Mouse (Mus musculus) liver, embryonic 11.5 days (tissue): ENCODE measurements around the gene Ano2. TPM values are rescaled to one million over a fixed set of nuclear protein-coding genes. Genes with fewer than 3 reads are reported as not detected.

Experiments
- ATAC-seq: fragments of 200-750 bp; cut with Nextera tagmentation; replicated peaks from 2 replicates; pipeline ENCODE4 v1.8.0; 2017; ENCODE audit warnings: moderate number of reproducible peaks, mild to moderate bottlenecking, moderate TSS enrichment, moderate library complexity; ENCODE audit not compliant: low FRiP score
- DNase-seq: peaks from one replicate; pipeline ENCODE4 v3.0.0-alpha.2; 2017; ENCODE audit warnings: low spot score
- H3K27ac ChIP-seq: fragments of 300-500 bp; sonication (generic); 2 replicates; pipeline ENCODE4 v1.5.1; 2014; ENCODE audit warnings: mild to moderate bottlenecking, low read depth, low read length, control low read depth
- H3K27me3 ChIP-seq: fragments of 300-500 bp; sonication (generic); replicated peaks from 2 replicates; pipeline ENCODE4 v1.6.1; 2014; ENCODE audit warnings: low read length, mixed read lengths; ENCODE audit not compliant: control insufficient read depth, insufficient read depth
- H3K36me3 ChIP-seq: fragments of 300-500 bp; sonication (generic); 2 replicates; pipeline ENCODE4 v1.6.1; 2014; ENCODE audit warnings: mild to moderate bottlenecking, low read length, moderate library complexity, mixed read lengths; ENCODE audit not compliant: control insufficient read depth, insufficient read depth
- H3K4me1 ChIP-seq: fragments of 300-500 bp; sonication (generic); replicated peaks from 2 replicates; pipeline ENCODE4 v1.6.1; 2014; ENCODE audit warnings: low read length, mixed read lengths; ENCODE audit not compliant: control insufficient read depth, insufficient read depth
- H3K4me2 ChIP-seq: fragments of 300-500 bp; sonication (generic); 2 replicates; pipeline ENCODE4 v1.6.1; 2014; ENCODE audit warnings: mild to moderate bottlenecking, control low read depth, moderate library complexity
- H3K4me3 ChIP-seq: fragments of 300-500 bp; sonication (generic); 2 replicates; pipeline ENCODE4 v1.5.1; 2014; ENCODE audit warnings: low read depth, low read length, control low read depth
- H3K9ac ChIP-seq: fragments of 300-500 bp; sonication (generic); 2 replicates; pipeline ENCODE4 v1.6.1; 2014; ENCODE audit warnings: low read depth, low read length, control low read depth
- H3K9me3 ChIP-seq: fragments of 300-500 bp; sonication (generic); 2 replicates; pipeline ENCODE4 v1.6.1; 2016; ENCODE audit warnings: low read length, inconsistent platforms, mixed read lengths; ENCODE audit not compliant: control insufficient read depth
- WGBS: fragments of 180-500 bp; shearing (Covaris S2); extraction: QIAGEN DNeasy Blood & Tissue Kit; methylation state at CpG from one replicate; pipeline ENCODE4 v1.1.7; 2014; 5-methylcytosine and 5-hydroxymethylcytosine counted together
- polyA plus RNA-seq: library from polyadenylated mRNA; unstranded; fragments of >200 nt; fragmentation: Nextera tagmentation; extraction: Ambion mirVana; gene quantifications from 2 replicates; pipeline ENCODE4 v1.2.1, GENCODE M21; 2014

The Ano2 gene
- polyA plus RNA-seq, 1 experiment from 2014 or later, result 0.10 TPM

DNA sequence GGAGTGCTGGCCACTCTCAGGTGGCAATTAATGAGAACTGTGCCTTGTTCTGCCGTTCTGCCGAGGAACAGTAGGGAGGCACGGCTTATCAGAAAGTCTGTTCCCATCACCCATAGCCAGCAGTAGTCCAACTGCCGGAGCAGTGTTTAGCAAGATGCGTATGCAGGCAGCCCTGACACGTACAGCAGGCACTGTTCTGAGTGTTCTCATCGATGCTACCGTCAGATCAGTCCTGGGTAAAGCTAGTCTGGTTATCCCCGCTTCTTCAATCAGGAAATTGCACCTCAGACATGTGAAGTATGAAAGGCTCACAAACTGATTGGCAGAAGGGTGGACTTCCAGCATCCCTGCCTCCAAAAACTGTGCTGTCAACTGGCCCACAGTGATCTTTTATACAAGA is 224.2 kb downstream of the Ano2 start:
- Histone ChIP-seq H3K4me1 (no peaks in the 10 kb centered on the region), H3K9ac (no peak overlapping the region), H3K4me2 (no peak overlapping the region), H3K9me3 (no peaks in the 10 kb centered on the region), H3K27me3 (no peaks in the 10 kb centered on the region), H3K27ac (no peak overlapping the region), H3K4me3 (no peak overlapping the region), H3K36me3 (no peaks in the 10 kb centered on the region)
- WGBS, result 76% methylated on average over 9 of the region's 9 CpGs
- DNase-seq, result no peak
- ATAC-seq, result no peak

DNA sequence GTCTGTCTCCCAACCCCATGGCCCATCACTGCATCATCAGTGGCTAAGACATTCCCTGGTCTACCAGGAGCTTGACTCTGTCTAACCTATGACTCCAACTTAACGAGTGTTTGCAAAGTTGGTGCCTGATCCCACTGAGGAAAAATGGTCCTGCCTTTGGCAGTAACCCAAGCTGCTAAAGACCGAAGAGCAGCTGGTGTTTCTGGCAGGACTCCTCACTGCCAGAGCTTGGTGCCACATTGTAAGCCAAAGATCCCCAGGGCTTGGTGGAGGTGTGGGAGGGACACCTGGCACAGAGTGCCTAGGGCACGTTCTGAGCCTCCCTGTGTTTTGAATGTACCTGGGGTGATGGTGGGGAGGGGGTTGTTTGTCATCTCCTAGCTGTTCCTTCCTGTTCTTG is 232.5 kb downstream of the Ano2 start:
- H3K9ac ChIP-seq, result no peak overlapping the region
- no peak for DNase-seq
- no peak overlapping the region for H3K27ac ChIP-seq
- no peaks in the 10 kb centered on the region for H3K9me3 ChIP-seq
- 71% methylated on average over 3 of the region's 3 CpGs for whole genome bisulfite sequencing
- no peak overlapping the region for H3K4me3 ChIP-seq
- H3K4me2 ChIP-seq, result no peak overlapping the region
- no peaks in the 10 kb centered on the region for H3K4me1 ChIP-seq
- ATAC-seq, result no peak
- H3K27me3 ChIP-seq, result no peaks in the 10 kb centered on the region
- no peaks in the 10 kb centered on the region for H3K36me3 ChIP-seq

DNA sequence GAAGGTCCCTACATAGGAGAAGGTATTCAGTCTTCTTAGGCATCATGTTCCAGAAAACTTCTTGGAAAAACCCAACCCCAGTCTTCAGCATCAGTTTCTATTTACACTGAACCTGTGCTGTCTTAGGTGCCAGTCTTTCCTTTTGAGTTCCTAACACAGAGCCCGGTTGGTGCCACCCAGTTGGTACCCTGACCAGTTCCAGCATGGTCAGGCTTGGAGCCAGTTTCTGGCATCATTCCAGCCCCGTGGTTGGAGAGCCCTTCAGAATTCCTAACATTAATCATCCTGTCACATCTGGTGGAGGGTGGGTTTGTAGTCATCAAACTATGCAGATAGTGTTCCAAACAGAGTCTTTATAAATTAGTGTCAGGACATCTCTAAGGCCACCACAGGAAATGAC is 234.8 kb downstream of the Ano2 start:
- no peak overlapping the region for H3K4me2 ChIP-seq
- H3K4me1 ChIP-seq, result no peaks in the 10 kb centered on the region
- H3K27me3 ChIP-seq, result no peaks in the 10 kb centered on the region
- DNase-seq (no peak), ATAC-seq (no peak)
- H3K36me3 ChIP-seq, result no peaks in the 10 kb centered on the region
- no peak overlapping the region for H3K4me3 ChIP-seq
- no peak overlapping the region for H3K9ac ChIP-seq
- WGBS, result 68% methylated on average over 2 of the region's 2 CpGs
- H3K9me3 ChIP-seq, result no peaks in the 10 kb centered on the region
- H3K27ac ChIP-seq, result no peak overlapping the region

DNA sequence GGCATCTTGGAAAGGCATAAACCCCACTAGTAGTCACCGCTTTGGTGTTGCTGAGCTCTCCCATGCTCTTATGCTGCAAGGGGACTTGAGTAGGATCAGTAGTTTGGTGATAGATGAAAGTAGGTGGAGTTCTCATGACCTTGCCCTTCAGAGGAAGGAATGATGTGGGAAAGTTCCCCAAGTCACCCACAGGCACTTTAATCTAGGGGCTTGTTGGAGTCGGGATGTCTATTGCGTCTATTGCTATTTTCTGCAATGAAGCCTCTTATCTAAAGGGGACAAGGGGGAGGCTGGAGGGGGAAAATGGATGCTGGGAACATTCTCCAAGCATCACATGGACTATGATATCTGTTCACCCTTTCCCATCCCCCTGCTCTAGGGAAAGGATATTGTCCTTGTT is 235.6 kb downstream of the Ano2 start:
- Histone ChIP-seq H3K4me2 (no peak overlapping the region), H3K4me1 (no peaks in the 10 kb centered on the region), H3K9me3 (no peaks in the 10 kb centered on the region), H3K4me3 (no peak overlapping the region), H3K27me3 (no peaks in the 10 kb centered on the region), H3K36me3 (no peaks in the 10 kb centered on the region), H3K27ac (no peak overlapping the region), H3K9ac (no peak overlapping the region)
- DNase-seq (no peak), ATAC-seq (no peak)
- WGBS, result 90% methylated on average over 3 of the region's 3 CpGs

DNA sequence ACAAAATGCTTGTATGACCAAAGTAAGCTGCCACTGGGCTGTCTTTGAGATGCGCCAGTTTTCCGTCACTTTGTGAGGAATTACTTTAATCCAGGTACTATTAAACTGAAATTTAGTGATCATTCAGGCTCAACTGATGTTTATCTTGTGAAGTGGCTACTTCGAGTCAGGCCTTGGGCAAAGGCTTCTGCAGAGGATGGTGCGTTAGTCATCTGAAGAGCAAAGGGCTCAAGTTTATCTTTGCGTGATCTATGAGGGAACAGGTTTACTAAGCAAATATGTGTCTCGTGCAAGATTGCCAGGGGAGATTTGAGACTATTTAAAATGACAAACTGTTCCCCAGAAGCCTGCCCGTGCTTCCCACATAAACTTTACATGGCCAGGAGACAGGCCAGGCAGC is 241.7 kb downstream of the Ano2 start:
- Histone ChIP-seq H3K27me3 (no peaks in the 10 kb centered on the region), H3K4me2 (no peak overlapping the region), H3K4me1 (no peaks in the 10 kb centered on the region), H3K9ac (no peak overlapping the region), H3K9me3 (no peaks in the 10 kb centered on the region), H3K36me3 (no peaks in the 10 kb centered on the region), H3K4me3 (no peak overlapping the region), H3K27ac (no peak overlapping the region)
- WGBS, result 65% methylated on average over 7 of the region's 7 CpGs
- no peak for ATAC-seq
- no peak for DNase-seq

DNA sequence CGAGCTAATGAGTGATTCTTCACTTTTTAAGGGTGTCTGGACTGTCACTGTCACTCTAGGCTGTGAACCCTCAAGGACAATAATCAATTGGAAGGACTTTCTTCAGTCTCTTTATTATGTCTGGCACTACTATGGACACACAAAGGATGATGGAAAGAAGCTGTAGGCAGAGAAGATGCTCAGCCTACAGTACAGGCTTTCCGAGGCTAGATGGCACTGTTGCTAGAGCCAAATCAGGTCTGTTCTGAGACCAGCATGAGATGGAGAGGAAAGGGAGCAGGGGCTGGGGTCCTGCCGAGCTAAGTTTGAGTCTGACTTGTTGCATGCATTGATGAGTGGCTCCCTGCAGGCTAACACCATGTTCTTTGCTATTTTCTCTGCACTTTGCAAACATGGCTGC is 264.7 kb downstream of the Ano2 start:
- H3K9ac ChIP-seq, result no peak overlapping the region
- H3K27me3 ChIP-seq, result no peaks in the 10 kb centered on the region
- H3K4me1 ChIP-seq, result no peaks in the 10 kb centered on the region
- DNase-seq, result no peak
- 16% methylated on average over 3 of the region's 3 CpGs for WGBS
- H3K4me2 ChIP-seq, result no peak overlapping the region
- no peak overlapping the region for H3K4me3 ChIP-seq
- no peak overlapping the region for H3K27ac ChIP-seq
- no peaks in the 10 kb centered on the region for H3K36me3 ChIP-seq
- no peak for ATAC-seq
- H3K9me3 ChIP-seq, result no peaks in the 10 kb centered on the region

DNA sequence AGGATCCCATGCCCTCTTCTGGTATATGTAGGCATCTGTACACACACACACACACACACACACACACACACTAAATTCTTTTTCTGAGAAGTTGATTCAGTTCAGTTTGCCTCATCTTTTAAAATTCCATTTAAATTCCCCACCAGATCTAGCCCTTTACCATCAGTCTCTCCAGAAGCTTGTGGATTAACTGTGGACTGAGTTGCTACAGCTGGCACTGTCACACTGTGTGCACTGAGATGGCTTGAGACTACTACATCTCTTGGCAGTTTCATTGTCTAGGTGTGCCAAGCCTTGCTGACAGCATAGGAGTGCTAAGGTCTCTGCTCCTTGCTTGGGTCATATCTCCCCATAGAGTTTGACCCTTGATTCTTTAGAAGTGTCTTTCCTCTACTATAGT is 283.3 kb downstream of the Ano2 start:
- DNase-seq (no peak), ATAC-seq (no peak)
- Histone ChIP-seq H3K4me3 (no peak overlapping the region), H3K9me3 (no peaks in the 10 kb centered on the region), H3K9ac (no peak overlapping the region), H3K4me1 (no peaks in the 10 kb centered on the region), H3K4me2 (no peak overlapping the region), H3K36me3 (no peaks in the 10 kb centered on the region), H3K27ac (no peak overlapping the region), H3K27me3 (no peaks in the 10 kb centered on the region)

DNA sequence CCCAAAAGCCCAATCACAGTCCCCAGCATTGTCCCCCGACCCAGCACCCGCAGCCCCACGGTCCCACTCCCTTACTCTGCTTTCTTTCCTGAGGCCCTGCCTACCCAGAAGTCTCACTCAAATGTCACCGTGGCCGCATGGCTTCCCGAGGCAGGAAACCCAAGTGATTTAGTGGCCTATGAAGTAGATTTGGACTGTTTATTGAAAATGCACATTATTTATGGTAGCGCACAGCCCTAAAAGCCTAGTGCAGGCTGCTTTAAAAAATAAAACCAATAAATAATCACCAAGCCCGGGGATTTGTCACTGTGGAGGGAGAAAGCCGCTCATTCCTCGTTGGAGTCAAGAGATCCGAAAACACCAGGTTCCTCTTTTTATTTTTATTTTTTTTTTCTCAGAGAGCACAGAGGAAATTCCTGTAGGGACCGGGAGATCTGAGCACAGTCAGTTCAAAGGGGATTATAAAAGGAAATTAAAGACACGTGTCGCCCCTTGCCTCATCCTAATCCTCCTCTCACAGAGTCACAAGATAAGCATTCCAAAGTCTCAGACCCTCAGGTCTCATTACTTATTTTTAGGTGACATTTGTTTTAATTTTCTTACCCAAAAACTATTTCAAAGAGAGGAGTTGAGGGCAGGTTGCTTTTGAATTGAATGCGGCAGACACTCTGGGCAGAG is 285.7 kb downstream of the Ano2 start:
- no peak for DNase-seq
- Histone ChIP-seq H3K27me3 (no peaks in the 10 kb centered on the region), H3K4me3 (no peak overlapping the region), H3K36me3 (no peaks in the 10 kb centered on the region), H3K4me1 (no peaks in the 10 kb centered on the region), H3K4me2 (no peak overlapping the region), H3K9me3 (no peaks in the 10 kb centered on the region), H3K27ac (no peak overlapping the region), H3K9ac (no peak overlapping the region)
- ATAC-seq, result no peak
- WGBS, result 49% methylated on average over 15 of the region's 15 CpGs

DNA sequence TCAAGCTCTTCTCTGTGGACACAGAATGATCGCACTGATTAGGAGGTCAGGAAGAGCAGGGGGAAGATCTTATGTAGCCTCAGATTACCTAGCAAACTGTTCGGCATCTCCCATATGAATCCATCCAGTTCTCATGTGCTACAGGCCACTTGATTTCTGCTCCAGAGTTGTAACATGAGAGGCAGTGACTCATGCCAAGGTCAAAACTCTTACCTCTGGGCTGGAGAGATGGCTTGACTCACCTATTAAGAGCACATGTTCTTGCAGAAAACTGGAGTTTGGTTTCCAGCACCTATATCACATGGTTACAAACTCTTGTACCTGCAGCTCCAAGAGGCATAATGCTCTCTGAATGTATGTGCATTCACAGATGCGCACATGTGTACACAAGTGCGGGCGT is 289.4 kb downstream of the Ano2 start:
- 92% methylated on average over 5 of the region's 5 CpGs for WGBS
- no peak overlapping the region for H3K4me3 ChIP-seq
- ATAC-seq, result no peak
- DNase-seq, result no peak
- H3K27me3 ChIP-seq, result no peaks in the 10 kb centered on the region
- no peak overlapping the region for H3K9ac ChIP-seq
- H3K4me1 ChIP-seq, result no peaks in the 10 kb centered on the region
- no peaks in the 10 kb centered on the region for H3K36me3 ChIP-seq
- H3K27ac ChIP-seq, result no peak overlapping the region
- H3K9me3 ChIP-seq, result no peaks in the 10 kb centered on the region
- H3K4me2 ChIP-seq, result no peak overlapping the region
